Mouse (Mus musculus) liver, embryonic 16.5 days (tissue): ENCODE results near the gene Sec23b. TPM values are rescaled to one million over a fixed set of nuclear protein-coding genes. Genes with fewer than 3 reads are reported as not detected.

Experiments
- ATAC-seq: fragments of 200-750 bp; cut with Nextera tagmentation; 2 replicates; pipeline ENCODE4 v1.8.0; 2017; ENCODE audit warnings: low read depth, mild to moderate bottlenecking, moderate number of reproducible peaks, moderate library complexity
- H3K27ac ChIP-seq: fragments of 300-500 bp; sonication (generic); 2 replicates; pipeline ENCODE4 v1.5.1; 2014; ENCODE audit warnings: mild to moderate bottlenecking, low read length
- H3K27me3 ChIP-seq: fragments of 300-500 bp; sonication (generic); 2 replicates; pipeline ENCODE4 v1.6.1; 2014; ENCODE audit warnings: low read depth, low read length, mixed read lengths; ENCODE audit not compliant: control insufficient read depth, insufficient read depth
- H3K36me3 ChIP-seq: fragments of 300-500 bp; sonication (generic); 2 replicates; pipeline ENCODE4 v1.6.1; 2014; ENCODE audit warnings: mild to moderate bottlenecking; ENCODE audit not compliant: control insufficient read depth, insufficient read depth
- H3K4me1 ChIP-seq: fragments of 300-500 bp; sonication (generic); 2 replicates; pipeline ENCODE4 v1.6.1; 2014; ENCODE audit warnings: low read depth, low read length, mixed read lengths; ENCODE audit not compliant: control insufficient read depth
- H3K4me2 ChIP-seq: fragments of 300-500 bp; sonication (generic); 2 replicates; pipeline ENCODE4 v1.6.1; 2014; ENCODE audit warnings: low read depth, low read length, mixed read lengths
- H3K4me3 ChIP-seq: fragments of 300-500 bp; sonication (generic); 2 replicates; pipeline ENCODE4 v1.5.1; 2014; ENCODE audit warnings: low read depth, mild to moderate bottlenecking, low read length
- H3K9ac ChIP-seq: fragments of 300-500 bp; sonication (generic); 2 replicates; pipeline ENCODE4 v1.6.1; 2014; ENCODE audit warnings: low read depth, low read length
- H3K9me3 ChIP-seq: fragments of 300-500 bp; sonication (generic); replicated peaks from 2 replicates; pipeline ENCODE4 v1.6.1; 2016; ENCODE audit warnings: low read length; ENCODE audit not compliant: control insufficient read depth
- WGBS: fragments of 180-500 bp; shearing (Covaris S2); extraction: QIAGEN DNeasy Blood & Tissue Kit; methylation state at CpG from one replicate; pipeline ENCODE4 v1.1.7; 2014; ENCODE audit not compliant: insufficient replicate concordance; 5-methylcytosine and 5-hydroxymethylcytosine counted together
- polyA plus RNA-seq: library from polyadenylated mRNA; unstranded; fragments of >200 nt; fragmentation: Nextera tagmentation; extraction: Ambion mirVana; gene quantifications from 2 replicates; pipeline ENCODE4 v1.2.1, GENCODE M21; 2015

The Sec23b gene
- polyA plus RNA-seq, result 44.0 and 46.2 TPM in 2 replicates

DNA sequence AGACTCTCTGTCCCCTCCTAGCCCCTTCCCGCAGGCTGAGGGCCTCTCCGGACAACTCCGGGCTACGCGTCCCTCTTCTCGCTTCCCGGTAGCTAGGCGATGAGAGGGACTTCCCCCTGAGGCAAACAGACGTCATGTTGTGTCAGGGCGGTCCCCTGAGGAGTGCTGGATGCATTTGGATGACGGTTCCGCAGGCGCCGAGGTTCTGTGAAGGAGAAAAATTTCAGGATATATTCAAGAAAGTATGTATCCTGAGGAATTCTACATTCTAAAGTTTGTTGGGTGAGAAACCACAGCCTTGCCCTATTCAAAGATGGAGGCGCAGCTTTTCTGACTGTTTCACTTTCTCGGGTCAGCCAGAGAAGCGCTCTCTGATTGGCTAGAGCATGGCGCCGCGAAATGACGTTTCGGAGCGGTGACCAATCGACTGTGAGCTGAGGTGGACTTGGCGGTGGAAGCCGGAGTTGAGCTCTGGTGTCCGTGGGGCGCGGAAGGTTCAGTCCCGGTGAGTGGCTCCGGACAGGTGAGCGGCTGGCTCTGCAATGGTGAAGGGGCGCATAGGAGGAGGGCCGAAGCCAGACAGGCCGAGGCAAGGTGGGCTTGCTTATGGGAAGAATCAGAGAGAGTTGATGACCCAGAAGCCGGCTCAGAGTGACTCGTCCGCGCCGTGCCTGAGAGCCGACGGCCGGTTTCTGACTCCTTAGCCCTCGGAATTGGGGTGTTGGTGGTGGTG lies at the start of gene Sec23b:
Gene Sec23b, plus strand, starts transcription at position 410 of the 733 bp plus-strand sequence.
- WGBS, result under 1% methylated on average over 44 of the region's 44 CpGs
- peaks cover 5% of the 10 kb centered on the region; the same call in 1 of the 2 replicates for H3K36me3 ChIP-seq
- peak within 1 kb of the TSS; percentile 87 for H3K27ac ChIP-seq
- peaks cover 11% of the 10 kb centered on the region for H3K4me1 ChIP-seq
- peak; percentile 99 for ATAC-seq
- H3K9me3 ChIP-seq, result no peaks in the 10 kb centered on the region
- H3K4me3 ChIP-seq, result peak within 1 kb of the TSS; percentile 94
- H3K27me3 ChIP-seq, result no peaks in the 10 kb centered on the region
- H3K9ac ChIP-seq, result peak within 1 kb of the TSS; percentile 91
- H3K4me2 ChIP-seq, result peak within 1 kb of the TSS; percentile 84

DNA sequence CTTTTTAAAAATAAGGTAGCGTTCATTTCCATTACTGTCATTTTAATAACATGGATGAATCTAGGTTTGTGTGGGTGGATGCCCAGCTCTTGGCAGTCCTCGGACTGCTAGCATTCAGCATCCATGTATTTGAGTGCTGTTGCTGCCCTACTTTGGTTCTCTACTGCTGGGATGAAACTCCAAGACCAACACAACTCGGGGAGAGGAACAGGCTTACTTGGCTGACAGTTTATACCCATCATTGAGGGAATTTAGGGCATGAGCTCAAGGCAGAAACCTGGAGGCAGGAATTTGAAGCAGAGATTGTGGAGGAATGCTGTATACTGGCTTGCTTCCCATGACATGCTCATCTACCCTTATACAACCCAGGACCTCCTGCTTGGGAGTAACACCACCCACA lies 41.4 kb upstream of the Sec23b start:
- H3K4me3 ChIP-seq, result no peak overlapping the region
- no peak overlapping the region for H3K9ac ChIP-seq
- H3K27me3 ChIP-seq, result no peaks in the 10 kb centered on the region
- H3K4me2 ChIP-seq, result no peak overlapping the region
- no peaks in the 10 kb centered on the region for H3K4me1 ChIP-seq
- ATAC-seq, result no peak
- 53% methylated on average over 3 of the region's 3 CpGs for WGBS
- H3K27ac ChIP-seq, result no peak overlapping the region
- H3K9me3 ChIP-seq, result no peaks in the 10 kb centered on the region
- no peaks in the 10 kb centered on the region for H3K36me3 ChIP-seq

DNA sequence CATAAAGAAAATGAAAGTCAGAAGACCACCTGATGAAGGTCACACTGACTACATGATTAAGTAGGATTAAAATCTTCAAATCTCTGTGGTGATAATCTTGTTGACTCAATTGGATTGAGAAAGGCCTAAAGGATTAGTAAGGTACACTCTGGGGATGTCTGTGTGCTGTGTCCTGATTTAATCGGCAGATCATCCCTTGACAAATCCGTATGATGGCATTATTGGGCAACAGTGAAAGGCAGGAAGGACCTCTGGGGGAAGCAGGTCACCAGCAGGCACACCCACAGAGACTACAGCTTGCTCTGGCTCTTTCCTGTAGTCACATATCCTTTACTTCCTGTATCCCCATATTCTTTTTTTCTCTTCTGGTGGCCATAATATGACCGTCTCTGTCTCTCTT lies 36.3 kb upstream of the Sec23b start:
- Histone ChIP-seq H3K9me3 (no peaks in the 10 kb centered on the region), H3K27me3 (no peaks in the 10 kb centered on the region), H3K4me1 (no peaks in the 10 kb centered on the region), H3K9ac (no peak overlapping the region), H3K4me2 (no peak overlapping the region), H3K36me3 (no peaks in the 10 kb centered on the region), H3K4me3 (no peak overlapping the region), H3K27ac (no peak overlapping the region)
- ATAC-seq, result no peak
- 53% methylated on average over 3 of the region's 3 CpGs for WGBS

DNA sequence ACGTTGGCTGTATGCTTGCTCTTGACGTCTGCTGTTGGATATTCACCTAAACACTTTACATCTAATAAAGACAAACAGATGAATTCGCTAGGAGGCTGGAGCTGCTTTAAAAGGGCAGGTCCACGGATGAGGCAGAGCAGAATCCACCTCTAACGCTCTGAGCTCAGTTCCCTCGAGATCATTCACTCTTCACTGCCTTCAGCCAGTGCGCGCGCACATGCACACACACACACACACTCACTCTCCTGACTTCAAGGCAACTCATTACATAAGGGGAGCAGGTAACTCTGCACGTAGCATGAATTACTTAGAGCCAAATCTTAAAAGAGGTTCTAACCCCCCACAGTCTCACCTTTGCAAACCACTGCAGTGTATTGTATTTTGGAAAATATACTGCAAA lies 30.2 kb upstream of the Sec23b start:
- Histone ChIP-seq H3K27me3 (peaks cover 10% of the 10 kb centered on the region), H3K9me3 (no peaks in the 10 kb centered on the region)
- WGBS, result 50% methylated on average over 10 of the region's 10 CpGs

DNA sequence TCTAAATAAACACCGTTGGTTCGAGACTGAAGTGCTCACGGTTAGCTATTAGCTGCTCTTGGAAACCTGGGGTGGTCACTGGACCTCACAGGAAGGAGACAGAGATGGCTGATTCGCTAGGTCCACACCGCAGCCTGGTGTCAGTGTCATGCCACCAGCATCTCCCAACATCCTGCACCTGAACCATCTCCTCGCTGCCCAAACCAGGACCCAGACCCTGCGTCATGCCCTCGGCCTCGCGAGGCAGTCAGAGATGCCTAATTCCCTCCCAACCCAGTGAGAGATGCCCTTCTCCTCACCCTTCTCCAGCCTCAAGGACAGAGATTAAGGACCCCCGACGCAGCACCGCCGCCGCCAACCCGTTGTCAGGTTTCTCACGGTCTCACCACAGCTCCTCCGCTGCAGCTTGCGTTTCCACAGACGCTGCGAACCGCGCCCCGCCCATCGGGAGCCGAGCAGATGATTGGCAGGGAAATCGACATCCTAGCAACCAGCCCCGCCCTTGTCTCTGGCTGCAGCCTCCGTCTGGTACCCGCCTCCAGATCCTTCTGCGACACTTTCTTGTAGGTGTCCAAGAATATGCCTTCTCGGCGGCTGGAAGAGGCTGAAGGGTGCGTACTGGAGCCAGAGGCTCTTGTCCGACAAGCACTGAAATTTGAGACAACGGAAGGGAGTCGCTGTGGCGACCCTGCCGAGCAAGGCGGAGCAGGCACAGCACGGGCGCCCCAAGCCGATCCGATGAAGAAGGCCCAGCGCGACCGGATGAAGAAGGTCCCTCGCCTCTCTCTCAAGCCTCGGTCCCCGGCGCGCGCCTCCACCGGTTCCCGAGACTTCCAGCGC lies 28.8 kb upstream of the Sec23b start, which contains the start of the genes Dzank1 and Polr3f:
Gene Dzank1, minus strand, starts transcription at position 434 of the 840 bp plus-strand sequence.
Gene Polr3f, plus strand, starts transcription at position 738 of the 840 bp plus-strand sequence.
- peak within 1 kb of the TSS; percentile 86 for H3K27ac ChIP-seq
- peaks cover 14% of the 10 kb centered on the region for H3K4me1 ChIP-seq
- ATAC-seq, result peak; percentile 98
- H3K36me3 ChIP-seq, result no peaks in the 10 kb centered on the region
- H3K27me3 ChIP-seq, result peaks cover 10% of the 10 kb centered on the region
- peak within 1 kb of the TSS; percentile 96 for H3K4me2 ChIP-seq
- no peaks in the 10 kb centered on the region for H3K9me3 ChIP-seq
- WGBS, result 1% methylated on average over 56 of the region's 56 CpGs
- H3K9ac ChIP-seq, result peak within 1 kb of the TSS; percentile 84
- H3K4me3 ChIP-seq, result peak within 1 kb of the TSS; percentile 81

More for the DNA sequence above, 30.2 kb upstream of the Sec23b start:
- Histone ChIP-seq H3K9ac (no peak overlapping the region), H3K4me1 (peaks cover 14% of the 10 kb centered on the region), H3K36me3 (no peaks in the 10 kb centered on the region), H3K4me2 (no peak overlapping the region), H3K27ac (no peak overlapping the region), H3K4me3 (no peak overlapping the region)
- ATAC-seq, result no peak

DNA sequence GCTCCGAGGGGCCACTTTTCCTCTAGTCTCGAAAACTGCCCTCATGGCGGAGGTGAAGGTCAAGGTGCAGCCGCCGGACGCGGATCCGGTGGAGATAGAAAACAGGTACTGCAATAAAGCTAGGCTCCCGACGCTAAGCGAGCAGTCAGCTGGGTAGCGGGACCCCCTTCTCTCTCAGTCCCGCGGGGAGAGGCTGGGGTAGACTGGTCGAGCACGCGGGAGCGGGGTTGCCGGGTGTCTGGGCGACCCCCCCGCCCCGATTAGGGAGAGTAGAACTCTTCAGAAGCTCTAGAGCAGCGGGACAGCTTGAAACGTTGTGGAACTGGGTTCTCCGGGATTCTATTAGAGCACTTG lies 28.2 kb upstream of the Sec23b start:
- Histone ChIP-seq H3K4me1 (peaks cover 14% of the 10 kb centered on the region), H3K27me3 (peaks cover 10% of the 10 kb centered on the region), H3K4me2 (peak overlapping the region; percentile 96), H3K9me3 (no peaks in the 10 kb centered on the region), H3K36me3 (peaks cover 3% of the 10 kb centered on the region), H3K9ac (peak overlapping the region; percentile 84), H3K27ac (peak overlapping the region; percentile 86), H3K4me3 (peak overlapping the region; percentile 81)
- peak; percentile 11 for ATAC-seq
- 0% methylated on average over 25 of the region's 25 CpGs for WGBS

DNA sequence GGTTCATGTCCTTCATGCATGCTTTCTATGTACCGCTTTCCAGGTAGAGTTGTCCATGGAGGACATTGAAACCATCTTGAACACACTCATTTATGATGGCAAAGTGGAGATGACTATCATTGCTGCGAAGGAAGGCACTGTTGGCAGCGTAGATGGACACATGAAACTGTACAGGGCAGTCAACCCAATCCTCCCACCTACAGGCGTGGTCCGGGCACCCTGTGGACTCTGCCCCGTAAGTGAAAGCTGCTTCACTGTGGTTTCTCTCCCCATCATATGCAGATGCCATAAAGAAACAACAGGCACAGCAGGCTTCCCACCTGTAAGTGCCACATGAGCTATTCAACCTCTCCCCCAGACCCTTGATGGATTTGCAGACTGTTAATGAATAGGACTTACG lies 18.9 kb upstream of the Sec23b start:
- Histone ChIP-seq H3K9me3 (no peaks in the 10 kb centered on the region), H3K27me3 (no peaks in the 10 kb centered on the region), H3K27ac (no peak overlapping the region), H3K36me3 (peaks cover 56% of the 10 kb centered on the region), H3K4me1 (no peaks in the 10 kb centered on the region), H3K9ac (no peak overlapping the region), H3K4me2 (no peak overlapping the region), H3K4me3 (no peak overlapping the region)
- 85% methylated on average over 7 of the region's 7 CpGs for WGBS
- ATAC-seq, result no peak

DNA sequence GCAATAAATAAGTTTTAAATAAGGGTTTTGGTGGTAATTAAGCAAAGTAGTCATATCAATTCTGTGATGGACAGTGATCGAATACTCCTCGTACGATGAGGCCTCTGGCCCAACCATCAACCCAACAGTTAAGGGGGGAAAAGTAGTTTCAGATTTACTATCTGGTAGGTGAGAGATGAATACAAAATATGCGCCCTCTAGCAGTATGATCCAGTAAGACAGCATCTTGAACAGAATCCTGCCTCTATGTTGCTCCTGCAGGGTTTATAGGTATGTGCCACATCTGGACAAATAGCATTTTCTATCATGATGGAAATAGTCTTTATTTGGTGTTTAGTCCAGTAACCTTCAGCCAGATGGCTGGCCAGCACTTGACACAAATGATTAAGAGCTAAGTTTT lies 14.8 kb upstream of the Sec23b start:
- Histone ChIP-seq H3K9ac (no peak overlapping the region), H3K9me3 (no peaks in the 10 kb centered on the region), H3K27me3 (no peaks in the 10 kb centered on the region), H3K4me2 (no peak overlapping the region), H3K4me3 (no peak overlapping the region), H3K4me1 (no peaks in the 10 kb centered on the region), H3K27ac (no peak overlapping the region), H3K36me3 (peaks cover 24% of the 10 kb centered on the region)
- 76% methylated on average over 4 of the region's 4 CpGs for WGBS
- no peak for ATAC-seq

DNA sequence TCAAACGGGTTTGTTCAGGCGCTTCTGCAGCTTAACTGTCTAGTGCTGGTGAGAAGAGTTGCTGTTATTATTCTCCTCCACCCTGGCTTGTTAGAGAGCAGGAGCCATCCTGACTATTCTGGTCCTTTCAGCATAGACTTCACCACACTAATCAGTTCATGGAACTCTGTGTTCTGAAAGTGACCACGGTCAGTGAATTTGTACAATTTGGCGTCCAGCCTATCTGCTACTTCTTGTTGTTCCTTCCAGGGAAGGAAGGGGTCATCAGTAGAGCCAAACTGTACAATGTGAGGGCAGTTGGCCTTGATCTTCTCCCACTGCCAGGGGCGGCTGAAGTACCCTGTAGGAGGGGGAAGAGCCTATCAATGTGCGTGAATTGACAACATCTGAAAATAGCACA lies 12.4 kb upstream of the Sec23b start:
- Histone ChIP-seq H3K27ac (no peak overlapping the region), H3K9ac (no peak overlapping the region), H3K27me3 (no peaks in the 10 kb centered on the region), H3K9me3 (no peaks in the 10 kb centered on the region), H3K4me1 (no peaks in the 10 kb centered on the region), H3K4me2 (no peak overlapping the region), H3K36me3 (peaks cover 6% of the 10 kb centered on the region; the same call in 1 of the 2 replicates), H3K4me3 (no peak overlapping the region)
- WGBS, result 71% methylated on average over 6 of the region's 6 CpGs
- ATAC-seq, result 0 out of 2 replicates have a peak, but pooled peaks have one; percentile 19
